Mouse (Mus musculus): Measurements from ENCODE around the gene Trpv5. TPM values are rescaled to one million over a fixed set of nuclear protein-coding genes. Genes with fewer than 3 reads are reported as not detected.

The Trpv5 gene
- polyA plus RNA-seq, 1 experiment from 2014 or later, result not detected

DNA sequence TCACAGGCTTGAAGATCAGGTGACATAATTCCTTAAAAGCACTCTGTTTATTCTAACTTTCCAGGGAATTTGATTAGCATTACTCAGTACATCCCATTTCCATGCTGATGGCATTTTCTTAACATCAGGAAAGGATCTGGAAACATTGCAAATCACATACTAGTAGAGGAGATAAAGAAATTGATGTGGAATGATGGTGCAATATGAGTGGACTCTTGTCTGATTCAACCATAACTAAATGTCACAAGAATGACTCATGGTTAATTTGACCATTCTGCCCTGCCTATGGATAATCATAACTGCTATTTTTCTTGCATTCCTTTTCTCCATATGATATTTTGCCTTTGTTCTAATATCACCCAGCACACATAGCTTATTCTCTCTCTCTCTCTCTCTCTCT lies 11.6 kb upstream of the Trpv5 start:
- no peak overlapping the region for H3K27ac ChIP-seq (ENCODE audit: low read length)
- H3K4me2 ChIP-seq (ENCODE audit: low read depth, low read length), result no peak overlapping the region
- H3K4me3 ChIP-seq (replicated peaks; ENCODE audit: low read length), result no peak overlapping the region
- H3K27me3 ChIP-seq (ENCODE audit: control insufficient read depth, insufficient read depth, low read length), result no peaks in the 10 kb centered on the region
- H3K9ac ChIP-seq (ENCODE audit: low read length), result no peak overlapping the region
- no peak for ATAC-seq (ENCODE audit: insufficient read depth, low FRiP score)
- H3K4me1 ChIP-seq (ENCODE audit: control insufficient read depth, insufficient read depth, low read length), result no peaks in the 10 kb centered on the region
- no peaks in the 10 kb centered on the region for H3K9me3 ChIP-seq (replicated peaks; ENCODE audit: control insufficient read depth, low read length)
- no peaks in the 10 kb centered on the region for H3K36me3 ChIP-seq (ENCODE audit: control insufficient read depth, insufficient read depth, low read length)

DNA sequence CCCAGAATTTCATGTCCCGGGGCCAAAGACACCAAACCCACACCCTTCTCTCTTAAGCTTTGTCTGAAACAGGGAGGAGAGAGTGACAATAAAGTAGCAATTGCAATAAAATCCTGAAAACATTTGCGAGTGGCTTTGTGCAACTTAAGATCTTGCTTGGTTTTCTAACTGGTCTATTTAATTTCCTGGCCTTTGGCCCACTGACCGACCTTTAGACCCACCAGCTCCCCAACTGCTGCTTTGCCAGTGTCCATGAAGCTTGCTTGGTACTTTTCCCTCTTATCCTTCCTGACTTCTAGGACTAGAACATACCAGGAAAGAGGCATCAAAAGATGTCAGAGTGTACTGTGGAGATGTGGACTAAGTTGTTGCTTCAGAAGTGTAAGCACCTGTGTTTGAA lies 5.0 kb upstream of the Trpv5 start:
- ATAC-seq (ENCODE audit: insufficient read depth, low FRiP score), result no peak
- H3K4me2 ChIP-seq (ENCODE audit: low read depth, low read length), result no peak overlapping the region
- H3K27ac ChIP-seq (ENCODE audit: low read length), result no peak overlapping the region
- no peak overlapping the region for H3K4me3 ChIP-seq (replicated peaks; ENCODE audit: low read length)
- H3K36me3 ChIP-seq (ENCODE audit: control insufficient read depth, insufficient read depth, low read length), result no peaks in the 10 kb centered on the region
- WGBS, result 81% methylated on average over 3 of the region's 3 CpGs
- no peak overlapping the region for H3K9ac ChIP-seq (ENCODE audit: low read length)
- H3K4me1 ChIP-seq (ENCODE audit: control insufficient read depth, insufficient read depth, low read length), result no peaks in the 10 kb centered on the region
- no peaks in the 10 kb centered on the region for H3K9me3 ChIP-seq (replicated peaks; ENCODE audit: control insufficient read depth, low read length)
- no peaks in the 10 kb centered on the region for H3K27me3 ChIP-seq (ENCODE audit: control insufficient read depth, insufficient read depth, low read length)

DNA sequence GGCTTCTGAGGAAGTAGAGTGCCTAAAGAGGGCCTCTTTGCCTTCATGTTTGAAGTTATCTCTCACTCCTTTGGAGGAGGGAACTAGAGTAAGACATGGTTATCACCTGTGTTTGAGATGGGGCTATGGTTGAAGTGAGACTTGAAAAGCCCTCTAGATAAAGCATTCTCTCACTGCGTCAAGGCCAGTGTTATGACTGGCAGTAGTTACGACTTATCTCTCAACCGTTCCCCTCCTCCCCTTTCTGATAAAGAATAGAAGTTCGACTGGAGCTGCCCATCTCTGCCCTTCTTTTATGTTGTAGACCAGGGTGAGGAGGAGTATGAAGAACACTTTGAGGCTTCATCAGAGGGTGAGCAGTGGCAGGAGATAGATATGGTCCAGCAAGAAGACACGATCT lies 4.3 kb upstream of the Trpv5 start:
- WGBS, result 76% methylated on average over 5 of the region's 5 CpGs
- Histone ChIP-seq H3K9me3 (replicated peaks; ENCODE audit: control insufficient read depth, low read length) (no peaks in the 10 kb centered on the region), H3K4me3 (replicated peaks; ENCODE audit: low read length) (no peak overlapping the region), H3K36me3 (ENCODE audit: control insufficient read depth, insufficient read depth, low read length) (no peaks in the 10 kb centered on the region), H3K27me3 (ENCODE audit: control insufficient read depth, insufficient read depth, low read length) (no peaks in the 10 kb centered on the region), H3K9ac (ENCODE audit: low read length) (no peak overlapping the region), H3K27ac (ENCODE audit: low read length) (no peak overlapping the region), H3K4me1 (ENCODE audit: control insufficient read depth, insufficient read depth, low read length) (no peaks in the 10 kb centered on the region), H3K4me2 (ENCODE audit: low read depth, low read length) (no peak overlapping the region)
- no peak for ATAC-seq (ENCODE audit: insufficient read depth, low FRiP score)

DNA sequence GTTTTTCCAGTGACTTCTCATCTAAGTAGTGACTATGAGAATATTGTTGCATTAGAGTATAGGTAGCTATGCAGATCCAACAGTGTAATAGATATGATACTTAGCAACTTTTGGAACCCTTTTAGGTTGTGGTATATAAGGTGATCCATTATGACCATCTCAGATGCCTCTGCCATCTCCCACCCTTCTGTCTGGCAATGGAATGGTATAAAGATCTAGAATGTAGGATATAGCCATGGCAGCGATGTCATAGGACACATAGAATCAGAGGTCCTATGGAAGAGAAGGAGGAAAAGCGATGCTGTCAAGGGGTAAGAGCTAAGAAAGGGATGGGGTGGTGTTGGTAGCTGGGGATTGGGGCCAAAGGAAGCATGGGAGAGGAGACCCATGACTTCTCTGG lies 3.6 kb upstream of the Trpv5 start, which contains the start of gene Llcfc1:
Gene Llcfc1, plus strand, starts transcription at position 301 of the 400 bp plus-strand sequence.
- 93% methylated on average over 2 of the region's 2 CpGs for WGBS
- Histone ChIP-seq H3K36me3 (ENCODE audit: control insufficient read depth, insufficient read depth, low read length) (no peaks in the 10 kb centered on the region), H3K27me3 (ENCODE audit: control insufficient read depth, insufficient read depth, low read length) (no peaks in the 10 kb centered on the region), H3K4me3 (replicated peaks; ENCODE audit: low read length) (no peak within 1 kb of the TSS), H3K9me3 (replicated peaks; ENCODE audit: control insufficient read depth, low read length) (no peaks in the 10 kb centered on the region), H3K4me2 (ENCODE audit: low read depth, low read length) (no peak within 1 kb of the TSS), H3K27ac (ENCODE audit: low read length) (no peak within 1 kb of the TSS), H3K4me1 (ENCODE audit: control insufficient read depth, insufficient read depth, low read length) (no peaks in the 10 kb centered on the region), H3K9ac (ENCODE audit: low read length) (no peak within 1 kb of the TSS)
- no peak for ATAC-seq (ENCODE audit: insufficient read depth, low FRiP score)

DNA sequence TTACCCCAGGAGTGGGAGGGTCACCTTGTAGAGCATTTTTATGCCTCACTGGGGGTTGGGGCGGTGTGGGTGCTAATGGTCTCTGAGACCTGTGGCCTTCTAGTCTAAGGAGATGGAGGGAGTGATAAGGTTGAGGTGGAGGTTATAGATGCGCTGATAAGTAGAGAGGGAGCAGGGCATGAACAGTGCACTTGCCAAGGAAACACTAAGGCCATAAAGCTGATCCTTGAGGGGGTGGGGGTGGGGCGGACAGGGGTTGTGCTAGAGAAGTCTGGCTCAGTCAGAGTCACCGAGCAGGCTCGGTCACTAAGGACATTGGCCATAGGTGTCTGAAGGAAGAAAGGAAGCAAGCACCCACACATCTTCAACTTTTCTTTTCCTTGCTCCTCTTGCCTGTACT lies 1.1 kb upstream of the Trpv5 start:
- WGBS, result 73% methylated on average over 5 of the region's 5 CpGs
- no peaks in the 10 kb centered on the region for H3K9me3 ChIP-seq (replicated peaks; ENCODE audit: control insufficient read depth, low read length)
- H3K4me3 ChIP-seq (replicated peaks; ENCODE audit: low read length), result no peak overlapping the region
- no peak overlapping the region for H3K27ac ChIP-seq (ENCODE audit: low read length)
- H3K9ac ChIP-seq (ENCODE audit: low read length), result no peak overlapping the region
- H3K27me3 ChIP-seq (ENCODE audit: control insufficient read depth, insufficient read depth, low read length), result no peaks in the 10 kb centered on the region
- ATAC-seq (ENCODE audit: insufficient read depth, low FRiP score), result no peak
- H3K36me3 ChIP-seq (ENCODE audit: control insufficient read depth, insufficient read depth, low read length), result no peaks in the 10 kb centered on the region
- H3K4me1 ChIP-seq (ENCODE audit: control insufficient read depth, insufficient read depth, low read length), result no peaks in the 10 kb centered on the region
- H3K4me2 ChIP-seq (ENCODE audit: low read depth, low read length), result no peak overlapping the region

DNA sequence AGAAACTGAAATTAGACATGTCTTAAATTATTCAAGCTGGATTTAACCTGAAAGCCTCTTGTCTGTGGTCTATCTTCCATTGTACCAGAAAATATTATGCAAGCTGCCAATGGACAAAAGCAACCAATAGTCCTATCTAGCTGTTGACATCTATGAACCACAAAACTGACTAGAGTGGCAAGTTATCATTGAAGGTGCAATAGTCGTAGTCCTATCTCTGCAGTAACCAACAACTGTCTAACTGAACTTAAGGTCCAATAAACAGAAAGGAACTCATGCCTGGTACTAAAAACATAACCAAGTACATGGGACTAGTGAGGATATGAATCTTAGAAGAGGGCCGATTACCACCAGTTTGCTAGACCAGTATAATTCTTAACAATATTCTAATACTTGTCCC lies 4.0 kb downstream of the Trpv5 start:
- no peaks in the 10 kb centered on the region for H3K9me3 ChIP-seq (replicated peaks; ENCODE audit: control insufficient read depth, low read length)
- H3K36me3 ChIP-seq (ENCODE audit: control insufficient read depth, insufficient read depth, low read length), result no peaks in the 10 kb centered on the region
- 87% methylated on average over 2 of the region's 2 CpGs for WGBS
- no peak overlapping the region for H3K4me3 ChIP-seq (replicated peaks; ENCODE audit: low read length)
- ATAC-seq (ENCODE audit: insufficient read depth, low FRiP score), result no peak
- H3K4me2 ChIP-seq (ENCODE audit: low read depth, low read length), result no peak overlapping the region
- no peak overlapping the region for H3K9ac ChIP-seq (ENCODE audit: low read length)
- no peaks in the 10 kb centered on the region for H3K27me3 ChIP-seq (ENCODE audit: control insufficient read depth, insufficient read depth, low read length)
- no peaks in the 10 kb centered on the region for H3K4me1 ChIP-seq (ENCODE audit: control insufficient read depth, insufficient read depth, low read length)
- H3K27ac ChIP-seq (ENCODE audit: low read length), result no peak overlapping the region

DNA sequence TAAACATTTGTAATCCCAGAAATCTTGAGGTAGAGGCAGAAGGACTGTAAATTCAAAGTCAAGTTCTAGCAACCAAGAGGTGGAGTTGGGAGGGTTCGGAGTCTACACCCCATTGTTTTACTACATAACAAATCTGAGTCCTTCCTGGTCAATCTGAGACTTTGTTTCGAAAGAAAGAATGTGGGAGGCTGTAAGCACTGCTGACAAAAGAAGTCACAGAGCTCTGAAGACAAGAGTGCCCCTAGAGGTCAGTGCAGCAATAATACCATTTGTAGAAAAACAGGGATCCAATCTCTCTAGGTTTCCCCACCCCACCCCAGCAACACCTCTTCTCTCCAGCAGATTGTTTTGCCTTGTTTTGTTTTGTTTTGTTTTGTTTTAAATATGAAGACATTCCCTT lies 18.2 kb downstream of the Trpv5 start:
- no peak; the same call in 1 of the 2 replicates for ATAC-seq (ENCODE audit: insufficient read depth, low FRiP score)
- Histone ChIP-seq H3K4me2 (ENCODE audit: low read depth, low read length) (no peak overlapping the region), H3K4me3 (replicated peaks; ENCODE audit: low read length) (no peak overlapping the region), H3K27ac (ENCODE audit: low read length) (no peak overlapping the region), H3K4me1 (ENCODE audit: control insufficient read depth, insufficient read depth, low read length) (no peaks in the 10 kb centered on the region), H3K9me3 (replicated peaks; ENCODE audit: control insufficient read depth, low read length) (no peaks in the 10 kb centered on the region), H3K36me3 (ENCODE audit: control insufficient read depth, insufficient read depth, low read length) (no peaks in the 10 kb centered on the region), H3K9ac (ENCODE audit: low read length) (no peak overlapping the region), H3K27me3 (ENCODE audit: control insufficient read depth, insufficient read depth, low read length) (no peaks in the 10 kb centered on the region)
- WGBS, result 33% methylated on average over 2 of the region's 2 CpGs

DNA sequence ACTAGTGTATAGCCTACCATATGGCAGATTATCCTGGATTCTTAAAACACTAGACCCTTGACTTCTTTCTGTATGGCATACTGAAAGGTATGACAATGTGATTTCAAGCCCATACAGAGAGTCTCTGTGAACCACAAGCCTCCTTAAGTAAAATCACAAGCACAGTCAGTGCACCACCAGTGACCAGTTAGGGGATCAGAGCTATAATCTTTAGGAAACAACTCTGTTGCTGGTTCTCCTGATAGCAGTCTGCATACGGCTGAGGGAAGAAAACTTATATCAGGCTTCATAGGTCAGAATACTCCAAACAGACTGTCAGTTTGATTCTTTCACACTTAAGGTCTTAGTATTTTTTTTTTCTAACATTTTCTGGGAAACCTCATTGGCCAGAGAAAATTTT lies 22.1 kb downstream of the Trpv5 start:
- Histone ChIP-seq H3K36me3 (ENCODE audit: control insufficient read depth, insufficient read depth, low read length) (no peaks in the 10 kb centered on the region), H3K4me1 (ENCODE audit: control insufficient read depth, insufficient read depth, low read length) (no peaks in the 10 kb centered on the region), H3K27me3 (ENCODE audit: control insufficient read depth, insufficient read depth, low read length) (no peaks in the 10 kb centered on the region), H3K9ac (ENCODE audit: low read length) (no peak overlapping the region), H3K4me3 (replicated peaks; ENCODE audit: low read length) (no peak overlapping the region), H3K27ac (ENCODE audit: low read length) (no peak overlapping the region), H3K9me3 (replicated peaks; ENCODE audit: control insufficient read depth, low read length) (no peaks in the 10 kb centered on the region), H3K4me2 (ENCODE audit: low read depth, low read length) (no peak overlapping the region)
- ATAC-seq (ENCODE audit: insufficient read depth, low FRiP score), result no peak
- WGBS, result 55% methylated on average over 1 of the region's 1 CpGs

DNA sequence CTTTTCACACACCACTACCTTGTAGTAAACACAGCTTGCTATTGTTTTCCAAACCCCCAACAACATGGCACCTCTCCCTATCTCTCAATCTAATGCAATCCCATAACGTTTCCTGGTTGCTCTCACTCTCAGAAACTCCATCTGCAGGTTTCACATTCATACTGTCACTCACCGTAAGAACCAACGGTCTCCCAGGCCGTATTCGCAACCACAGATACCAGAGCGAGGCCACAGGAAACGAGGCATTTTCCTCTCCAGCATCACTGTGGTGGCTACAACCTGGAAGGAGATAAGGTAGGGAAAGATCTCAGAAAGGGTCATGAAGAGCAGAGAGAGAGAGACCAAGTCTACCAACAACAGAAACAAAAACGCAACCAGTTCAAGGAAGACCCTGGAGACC lies 25.9 kb downstream of the Trpv5 start:
- no peak for ATAC-seq (ENCODE audit: insufficient read depth, low FRiP score)
- no peak overlapping the region for H3K9ac ChIP-seq (ENCODE audit: low read length)
- no peaks in the 10 kb centered on the region for H3K27me3 ChIP-seq (ENCODE audit: control insufficient read depth, insufficient read depth, low read length)
- no peaks in the 10 kb centered on the region for H3K9me3 ChIP-seq (replicated peaks; ENCODE audit: control insufficient read depth, low read length)
- no peak overlapping the region for H3K4me3 ChIP-seq (replicated peaks; ENCODE audit: low read length)
- H3K4me1 ChIP-seq (ENCODE audit: control insufficient read depth, insufficient read depth, low read length), result no peaks in the 10 kb centered on the region
- 82% methylated on average over 8 of the region's 8 CpGs for WGBS
- no peak overlapping the region for H3K27ac ChIP-seq (ENCODE audit: low read length)
- H3K4me2 ChIP-seq (ENCODE audit: low read depth, low read length), result no peak overlapping the region
- no peaks in the 10 kb centered on the region for H3K36me3 ChIP-seq (ENCODE audit: control insufficient read depth, insufficient read depth, low read length)

DNA sequence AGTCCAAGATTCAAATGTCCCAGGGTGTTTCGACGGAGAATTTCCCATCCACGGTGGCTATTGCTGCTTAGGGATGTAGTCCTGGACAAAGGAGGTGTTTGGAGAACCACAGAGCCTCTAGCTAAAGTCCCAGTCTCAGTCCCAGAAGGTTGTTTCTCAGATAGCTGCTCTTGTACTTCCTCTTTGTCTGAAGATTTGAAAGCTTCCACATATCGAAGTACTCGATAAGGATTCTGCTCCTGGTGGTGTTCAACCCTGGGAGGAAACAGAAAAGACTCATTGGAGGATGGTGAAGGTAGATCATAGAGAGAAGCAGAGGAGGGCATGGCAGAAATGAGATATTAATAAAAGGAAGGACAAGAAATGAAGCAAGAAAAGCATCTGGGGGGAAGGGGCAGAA lies 27.4 kb downstream of the Trpv5 start:
- no peak for ATAC-seq (ENCODE audit: insufficient read depth, low FRiP score)
- Histone ChIP-seq H3K36me3 (ENCODE audit: control insufficient read depth, insufficient read depth, low read length) (no peaks in the 10 kb centered on the region), H3K9ac (ENCODE audit: low read length) (no peak overlapping the region), H3K27me3 (ENCODE audit: control insufficient read depth, insufficient read depth, low read length) (no peaks in the 10 kb centered on the region), H3K9me3 (replicated peaks; ENCODE audit: control insufficient read depth, low read length) (no peaks in the 10 kb centered on the region), H3K4me3 (replicated peaks; ENCODE audit: low read length) (no peak overlapping the region), H3K4me1 (ENCODE audit: control insufficient read depth, insufficient read depth, low read length) (no peaks in the 10 kb centered on the region), H3K27ac (ENCODE audit: low read length) (no peak overlapping the region), H3K4me2 (ENCODE audit: low read depth, low read length) (no peak overlapping the region)
- 95% methylated on average over 5 of the region's 5 CpGs for WGBS

Measured in stomach, embryonic 16.5 days (tissue).